Mouse (Mus musculus) ovary, postnatal 36 days (tissue): Measurements from ENCODE around the gene Sh3bgrl2.

Source experiments
- DNase-seq: peaks from one replicate; pipeline ENCODE4 v3.0.0; 2022; ENCODE audit warnings: low spot score, mixed read lengths

Sh3bgrl2 gene

GRCm38 (mm10) chr9:83589680-83590467 lies 41.7 kb downstream of the Sh3bgrl2 start:
- no peak for DNase-seq

GRCm38 (mm10) chr9:83591848-83592456 lies 43.8 kb downstream of the Sh3bgrl2 start:
- no peak for DNase-seq

GRCm38 (mm10) chr9:83593811-83594210 lies 45.7 kb downstream of the Sh3bgrl2 start:
- no peak for DNase-seq

- DNase-seq, result no peak
These were observed 48.0 kb downstream of the Sh3bgrl2 start for GRCm38 (mm10) chr9:83596132-83596531.

DNA sequence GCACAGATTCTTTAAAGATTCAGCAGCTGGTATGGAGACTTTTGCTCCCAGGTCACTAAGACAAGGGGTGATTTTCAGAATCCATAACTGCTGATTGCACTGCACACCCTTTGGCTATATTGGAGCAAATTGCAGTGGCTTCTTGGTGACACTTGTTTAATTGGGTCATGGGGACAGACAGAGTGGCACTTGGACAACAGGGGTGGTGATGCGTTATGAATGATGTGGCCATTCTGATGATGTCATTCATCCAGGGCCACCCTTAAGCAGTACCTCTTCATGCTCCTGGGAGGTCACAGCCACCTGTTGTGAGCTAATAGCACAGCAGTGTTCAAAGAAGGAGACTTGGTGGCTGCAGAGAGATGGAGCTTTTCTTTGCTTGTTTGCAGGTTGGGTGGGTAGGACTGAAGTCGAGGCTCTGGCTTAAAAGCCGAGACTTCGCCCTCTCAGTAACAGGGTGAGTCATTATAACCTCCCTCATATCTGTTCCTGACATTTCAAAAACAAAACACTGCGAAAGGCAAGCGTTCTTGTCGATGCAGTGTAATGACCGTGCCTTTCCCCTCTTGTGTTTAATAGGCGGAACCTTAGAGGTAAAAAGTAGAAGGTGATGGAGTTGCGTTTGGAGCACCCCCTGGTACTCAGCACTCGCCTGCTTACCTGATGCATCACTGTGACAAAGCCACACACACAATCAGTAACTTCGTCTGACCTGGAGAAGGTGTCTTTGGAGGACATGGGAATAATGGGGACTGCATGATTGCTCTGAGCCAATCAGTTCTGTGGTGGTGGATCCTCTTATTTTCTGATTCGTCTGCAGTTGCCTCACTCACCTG lies 48.7 kb downstream of the Sh3bgrl2 start:
- no peak for DNase-seq

DNA sequence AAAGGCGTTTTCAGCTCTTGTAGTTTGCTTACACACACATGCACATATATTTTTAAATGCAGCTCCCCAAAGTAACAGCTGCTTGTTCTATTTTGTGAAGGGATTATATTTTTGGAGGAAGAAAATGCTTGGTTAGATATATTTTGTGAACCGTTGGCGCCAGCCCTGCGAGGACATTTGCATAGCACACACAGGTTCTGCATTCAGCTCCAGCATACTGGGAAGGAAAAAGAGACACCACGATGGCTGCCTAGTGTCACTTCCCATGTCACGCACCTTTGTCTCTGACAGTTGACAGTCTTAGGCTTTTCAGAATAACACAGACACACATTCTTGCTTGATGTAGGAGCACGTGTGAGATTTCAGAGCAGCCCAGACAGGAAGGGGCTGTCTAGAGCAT lies 49.9 kb downstream of the Sh3bgrl2 start:
- no peak for DNase-seq

GRCm38 (mm10) chr9:83599505-83599904 lies 51.4 kb downstream of the Sh3bgrl2 start:
- DNase-seq, result no peak

DNA sequence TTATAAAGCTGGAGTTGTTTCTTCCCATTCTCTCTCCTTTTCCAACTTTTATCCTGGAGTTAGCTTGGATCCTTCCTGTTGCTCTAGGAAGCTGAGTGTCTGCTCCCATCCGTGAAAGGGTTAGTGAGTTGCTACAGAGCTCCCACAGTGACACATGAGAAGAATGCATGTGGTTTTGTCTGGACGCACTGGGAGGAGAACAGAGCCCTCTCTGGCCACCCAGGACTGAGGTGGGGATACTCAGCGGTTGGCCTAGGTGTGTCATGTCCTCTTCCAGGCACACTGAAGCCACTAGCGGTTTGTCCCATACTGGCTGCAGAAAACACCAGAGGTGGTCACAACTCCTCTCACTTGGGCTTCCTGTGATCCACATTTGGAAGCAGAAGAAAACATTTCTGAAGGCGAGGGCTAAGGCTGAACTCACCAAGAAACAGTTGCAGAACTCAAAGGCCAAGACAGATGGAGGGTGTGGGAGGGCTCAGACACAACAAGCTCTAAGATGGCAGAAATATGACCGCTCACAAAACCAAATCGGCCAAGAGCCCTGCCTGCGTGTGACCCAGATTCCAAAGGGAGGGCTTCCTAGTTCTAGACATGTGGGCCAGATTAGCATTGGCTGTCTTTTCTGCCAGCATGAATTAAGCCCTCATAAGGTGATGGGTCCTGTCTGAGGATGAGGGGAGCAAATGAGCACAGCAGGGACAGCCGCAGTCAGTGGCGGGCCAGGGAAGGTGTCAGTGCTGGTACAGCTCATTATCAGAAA lies 52.3 kb downstream of the Sh3bgrl2 start:
- no peak for DNase-seq

GRCm38 (mm10) chr9:83602176-83602770 lies 54.1 kb downstream of the Sh3bgrl2 start:
- DNase-seq, result no peak

- DNase-seq, result no peak
These were observed 55.0 kb downstream of the Sh3bgrl2 start for GRCm38 (mm10) chr9:83603159-83603558.

- DNase-seq, result no peak
These were observed 57.9 kb downstream of the Sh3bgrl2 start for GRCm38 (mm10) chr9:83605886-83606640.

DNA sequence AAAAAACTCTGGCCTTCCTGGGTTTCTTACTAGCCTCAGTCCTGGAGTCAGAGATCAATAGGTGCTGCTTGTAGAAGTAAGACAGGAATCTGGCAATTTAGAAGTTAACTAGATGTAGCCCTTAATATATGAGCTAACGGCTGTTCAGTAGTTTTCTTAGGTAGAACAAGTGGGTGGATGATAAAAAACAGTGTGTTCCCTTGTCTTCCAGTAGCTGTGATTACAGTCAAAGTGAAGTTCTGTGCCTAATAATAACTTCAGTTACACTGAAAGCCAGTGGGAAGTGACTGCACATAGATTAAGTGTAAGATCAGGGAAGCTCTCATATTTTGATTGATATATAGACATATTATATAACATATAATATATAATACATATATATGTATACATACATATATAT lies 60.0 kb downstream of the Sh3bgrl2 start:
- DNase-seq, result no peak

DNA sequence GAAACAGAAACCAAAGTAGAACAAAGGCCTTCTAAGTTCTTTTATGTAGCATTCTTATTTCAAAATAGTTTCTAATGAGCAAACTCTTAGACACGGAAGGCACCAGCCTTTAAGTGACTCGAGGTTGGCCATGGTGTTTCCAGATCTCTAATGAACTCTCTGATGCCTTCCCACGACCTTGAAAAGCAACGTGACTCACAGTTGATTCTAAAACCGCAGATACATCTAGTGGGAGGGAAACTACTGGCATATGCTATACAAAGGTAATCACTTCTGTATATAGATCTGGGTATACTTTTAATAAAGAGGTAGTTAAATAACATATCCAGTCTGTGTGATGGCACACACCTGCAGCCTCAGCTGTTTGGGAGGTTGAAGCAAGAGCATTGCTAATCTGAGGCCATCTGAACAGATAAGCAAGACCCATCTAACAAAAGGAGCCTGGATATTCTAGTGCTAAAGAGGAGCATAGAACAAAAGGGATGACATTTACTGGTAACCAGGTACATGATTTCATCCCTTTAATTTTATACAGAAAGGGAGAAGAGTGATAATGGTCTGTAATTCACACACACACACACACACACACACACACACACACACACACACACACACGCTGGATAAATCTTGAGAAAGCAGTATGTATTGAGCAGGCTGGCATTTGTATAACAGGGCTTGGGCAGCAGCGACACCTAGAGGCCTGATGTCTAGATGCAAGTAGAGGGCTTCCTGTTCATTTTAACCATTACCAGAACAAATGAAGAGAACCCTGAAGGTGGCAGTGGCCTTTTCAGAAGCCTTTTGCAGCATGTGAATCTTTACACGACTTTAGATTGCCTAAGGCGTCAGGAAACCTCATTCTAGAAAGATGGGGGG lies 61.5 kb downstream of the Sh3bgrl2 start:
- DNase-seq, result peak; percentile 73

- no peak for DNase-seq
These were observed 67.9 kb downstream of the Sh3bgrl2 start for GRCm38 (mm10) chr9:83615912-83616585.

- no peak for DNase-seq
These were observed 68.5 kb downstream of the Sh3bgrl2 start for GRCm38 (mm10) chr9:83616586-83617081.

DNA sequence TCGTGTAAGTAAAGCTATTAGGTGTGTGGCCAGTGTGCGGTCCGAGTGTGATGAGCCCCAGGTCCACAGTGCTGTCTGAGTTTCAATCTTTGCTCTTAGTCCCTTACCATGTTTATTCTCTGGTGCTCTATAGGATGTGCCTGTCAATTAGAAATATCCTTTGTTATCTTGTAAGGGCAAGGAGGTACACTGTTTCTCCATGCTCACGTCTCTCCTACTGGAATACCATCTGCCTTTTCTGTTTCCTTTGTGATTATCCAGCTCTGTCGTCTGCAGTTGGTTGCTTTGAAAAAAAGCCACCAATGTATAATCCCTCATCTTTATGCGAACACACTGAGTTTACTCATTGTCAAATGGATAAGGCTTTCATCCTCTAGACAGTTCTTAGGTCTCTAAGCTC lies 75.3 kb downstream of the Sh3bgrl2 start:
- no peak for DNase-seq

- no peak for DNase-seq
These were observed 76.1 kb downstream of the Sh3bgrl2 start for GRCm38 (mm10) chr9:83624193-83624592.

DNA sequence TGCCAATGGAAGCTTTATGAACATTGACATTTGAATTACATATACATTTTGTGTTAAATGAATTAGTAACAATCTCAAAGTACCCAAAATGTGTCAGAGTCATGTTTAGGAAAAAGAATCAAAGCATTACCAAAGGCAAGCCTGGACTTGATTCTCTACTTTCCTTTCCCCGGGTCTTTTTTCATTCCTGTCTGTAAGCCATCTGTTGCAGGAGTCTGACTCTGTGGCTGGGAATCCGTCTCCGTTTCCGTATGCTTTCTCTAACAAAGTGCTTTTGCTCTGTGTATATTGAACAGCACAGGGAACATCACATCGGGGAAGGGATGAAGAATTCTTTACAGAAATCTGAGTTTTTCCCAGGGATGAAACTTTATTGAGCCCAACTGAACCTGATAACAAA lies 77.0 kb downstream of the Sh3bgrl2 start:
- no peak for DNase-seq
